8 mouse cellular contexts compared by ENCODE assay signal in genomic region chr19:36815396-36816271, GRCm38 (mm10). TPM values are rescaled to one million over a fixed set of nuclear protein-coding genes. Genes with fewer than 3 reads are reported as not detected.
DNase-seq lines count a peak whose midpoint lies in the region; ATAC-seq lines count a peak whose summit lies in the region.

No protein-coding gene starts in this region.

- 14% methylated on average over 32 of the region's 32 CpGs for WGBS in forebrain, embryonic 13.5 days
- WGBS in hindbrain, embryonic 16.5 days = 22% methylated on average over 32 of the region's 32 CpGs
- 14% methylated on average over 32 of the region's 32 CpGs for WGBS in stomach, embryonic 15.5 days

- no peaks in the 10 kb centered on the region for H3K36me3 ChIP-seq in forebrain, embryonic 13.5 days (ENCODE audit: poor library complexity, severe bottlenecking)
- H3K36me3 ChIP-seq in hindbrain, embryonic 16.5 days (ENCODE audit: control insufficient read depth, insufficient read depth, low read length) = no peaks in the 10 kb centered on the region
- H3K36me3 ChIP-seq in stomach, embryonic 15.5 days = no peaks in the 10 kb centered on the region

- peak; percentile 33 for DNase-seq in left cerebral cortex, adult 11 months (ENCODE audit: low spot score)
- DNase-seq in left cerebral cortex, adult 8-10 months (ENCODE audit: low spot score in 2 of 2) = no peak
- peak; percentile 26 for DNase-seq in cerebellum, adult 11 months
- DNase-seq in left cerebral cortex, adult 9 months (ENCODE audit: low spot score in 2 of 2) = peak; percentile 25 to 66

- H3K4me1 ChIP-seq in forebrain, embryonic 13.5 days = peaks cover 8% of the 10 kb centered on the region
- H3K4me1 ChIP-seq in hindbrain, embryonic 16.5 days (ENCODE audit: control insufficient read depth, insufficient read depth, low read depth, low read length) = no peaks in the 10 kb centered on the region; the same call in 1 of the 2 replicates
- 0 out of 2 replicates have a peak, but pooled peaks cover 7% of the 10 kb centered on the region for H3K4me1 ChIP-seq in stomach, embryonic 15.5 days

- H3K4me2 ChIP-seq in forebrain, embryonic 13.5 days = peak overlapping the region; percentile 50
- peak overlapping the region; percentile 51 for H3K4me2 ChIP-seq in hindbrain, embryonic 16.5 days (ENCODE audit: low read length)
- H3K4me2 ChIP-seq in stomach, embryonic 15.5 days = peak overlapping the region; percentile 42

- ATAC-seq in forebrain, embryonic 13.5 days = peak; percentile 72
- ATAC-seq in hindbrain, embryonic 16.5 days = peak; percentile 73
- ATAC-seq in megakaryocyte-erythroid progenitor cell, adult 5-6 weeks (replicated peaks; ENCODE audit: low FRiP score, low TSS enrichment, poor library complexity, severe bottlenecking) = peak; percentile 91
- ATAC-seq in stomach, embryonic 15.5 days (ENCODE audit: insufficient read depth, low FRiP score, low read depth) = peak; percentile 52; the same call in 1 of the 2 replicates

- H3K27ac ChIP-seq in forebrain, embryonic 13.5 days = no peak overlapping the region
- H3K27ac ChIP-seq in hindbrain, embryonic 16.5 days (ENCODE audit: low read depth, low read length) = no peak overlapping the region
- H3K27ac ChIP-seq in stomach, embryonic 15.5 days = no peak overlapping the region

- no peak overlapping the region for H3K9ac ChIP-seq in forebrain, embryonic 13.5 days
- H3K9ac ChIP-seq in hindbrain, embryonic 16.5 days (ENCODE audit: low read depth, low read length) = no peak overlapping the region
- no peak overlapping the region for H3K9ac ChIP-seq in stomach, embryonic 15.5 days

- H3K4me3 ChIP-seq in forebrain, embryonic 13.5 days = no peak overlapping the region
- peak overlapping the region; percentile 19; the same call in 1 of the 2 replicates for H3K4me3 ChIP-seq in hindbrain, embryonic 16.5 days (ENCODE audit: low read length)
- H3K4me3 ChIP-seq in stomach, embryonic 15.5 days (replicated peaks) = peak overlapping the region; percentile 6; the same call in 1 of the 2 replicates

- H3K27me3 ChIP-seq in forebrain, embryonic 13.5 days = no peaks in the 10 kb centered on the region
- H3K27me3 ChIP-seq in hindbrain, embryonic 16.5 days (replicated peaks; ENCODE audit: control insufficient read depth, insufficient read depth, low read length) = no peaks in the 10 kb centered on the region
- no peaks in the 10 kb centered on the region for H3K27me3 ChIP-seq in stomach, embryonic 15.5 days (replicated peaks)

- no peaks in the 10 kb centered on the region for H3K9me3 ChIP-seq in forebrain, embryonic 13.5 days (replicated peaks)
- H3K9me3 ChIP-seq in hindbrain, embryonic 16.5 days (ENCODE audit: control insufficient read depth, low read length) = no peaks in the 10 kb centered on the region
- no peaks in the 10 kb centered on the region for H3K9me3 ChIP-seq in stomach, embryonic 15.5 days

RNA-seq across cellular contexts. Expression of gene Tnks2, which starts 18.4 kb away (rescaled TPM):
- total RNA-seq in left cerebral cortex, adult 8-10 months (2022) = 100 to 1,000 TPM; 105 to 124 (median 108) TPM
- polyA plus RNA-seq in forebrain, embryonic 13.5 days (2015; fragmentation: Nextera tagmentation; extraction: Ambion mirVana) = 41.5 and 41.9 TPM in 2 replicates
- 19.0 and 36.7 TPM in 2 replicates for polyA plus RNA-seq in hindbrain, embryonic 16.5 days (2015; fragmentation: Nextera tagmentation; extraction: Ambion mirVana)
- 40.3 and 53.2 TPM in 2 replicates for total RNA-seq in megakaryocyte-erythroid progenitor cell, adult 5-6 weeks (2014; fragmentation: Nextera tagmentation)
- total RNA-seq in megakaryocyte-erythroid progenitor cell, adult 5-6 weeks (2017) = 76.3 and 85.4 TPM in 2 replicates
- polyA plus RNA-seq in stomach, embryonic 15.5 days (2015; fragmentation: Nextera tagmentation; extraction: Ambion mirVana) = 41.4 and 46.2 TPM in 2 replicates

Comparison
In these comparisons a context has a peak if more than half of its experiments do, and no peak if none do; other contexts are left out.
1. DNase-seq: peak in left cerebral cortex, adult 11 months (single experiment), cerebellum, adult 11 months (single experiment) and left cerebral cortex, adult 9 months (2 of 2); none in left cerebral cortex, adult 8-10 months (0 of 2).
2. Peak in every context shown above with its lines, with median percentiles within 50 percentile points of each other: ATAC-seq and H3K4me2 ChIP-seq.